Mouse (Mus musculus): ENCODE measurements around the gene Usp30. TPM values are rescaled to one million over a fixed set of nuclear protein-coding genes. Genes with fewer than 3 reads are reported as not detected.

The Usp30 gene
- polyA plus RNA-seq, 2 experiments: 2.0 to 3.9 TPM

DNA sequence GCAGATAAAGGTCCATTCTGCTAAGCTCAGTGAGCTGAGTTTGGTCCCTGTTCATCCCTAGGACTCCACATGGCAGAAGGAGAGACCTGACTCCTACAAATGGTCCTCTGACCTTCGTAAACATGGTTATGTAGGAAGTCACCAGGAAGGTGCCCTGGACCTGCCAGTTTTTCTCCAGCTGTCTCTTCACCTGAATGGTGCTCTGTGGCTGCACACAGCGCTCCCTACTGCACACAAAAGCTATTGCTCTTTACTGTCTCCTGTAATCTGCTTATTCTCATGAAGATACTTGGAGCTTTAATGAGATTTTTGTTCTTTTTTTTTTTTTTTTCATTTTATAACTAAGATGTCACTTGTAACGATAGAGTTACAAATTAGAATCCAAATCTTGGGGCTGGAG is 18.7 kb upstream of the Usp30 start:
- H3K4me1 ChIP-seq (replicated peaks; ENCODE audit: control insufficient read depth in 2 of 2, insufficient read depth in 2 of 2, low read length in 1 of 2): peaks cover 4 to 5% of the 10 kb centered on the region in 2 experiments; a peak in 1 of 4 replicates
- TF ChIP-seq CTCF (IDR thresholded peaks at IDR 0.05; ENCODE audit: low read depth): peak; percentile 42
- TF ChIP-seq EP300 (IDR thresholded peaks at IDR 0.05; ENCODE audit: low read depth): no peak
- 40% methylated on average over 3 of the region's 3 CpGs for WGBS (ENCODE audit: insufficient replicate concordance)
- no peak overlapping the region for H3K27ac ChIP-seq
- ATAC-seq (ENCODE audit: insufficient read depth) (no peak), DNase-seq (ENCODE audit: low read depth in 3 of 3, low spot score in 3 of 3) (no peak)
- no peaks in the 10 kb centered on the region for H3K9me3 ChIP-seq (ENCODE audit: control insufficient read depth, low read length)
- H3K4me2 ChIP-seq (ENCODE audit: low read depth): no peak overlapping the region
- H3K27me3 ChIP-seq (ENCODE audit: control insufficient read depth, insufficient read depth, low read length): no peaks in the 10 kb centered on the region
- no peak overlapping the region for H3K9ac ChIP-seq (replicated peaks)
- H3K4me3 ChIP-seq (ENCODE audit: insufficient read depth in 1 of 2, low read depth in 2 of 2, low read length in 2 of 2): no peak overlapping the region
- H3K36me3 ChIP-seq (replicated peaks; ENCODE audit: control insufficient read depth, insufficient read depth, low read depth): no peaks in the 10 kb centered on the region

DNA sequence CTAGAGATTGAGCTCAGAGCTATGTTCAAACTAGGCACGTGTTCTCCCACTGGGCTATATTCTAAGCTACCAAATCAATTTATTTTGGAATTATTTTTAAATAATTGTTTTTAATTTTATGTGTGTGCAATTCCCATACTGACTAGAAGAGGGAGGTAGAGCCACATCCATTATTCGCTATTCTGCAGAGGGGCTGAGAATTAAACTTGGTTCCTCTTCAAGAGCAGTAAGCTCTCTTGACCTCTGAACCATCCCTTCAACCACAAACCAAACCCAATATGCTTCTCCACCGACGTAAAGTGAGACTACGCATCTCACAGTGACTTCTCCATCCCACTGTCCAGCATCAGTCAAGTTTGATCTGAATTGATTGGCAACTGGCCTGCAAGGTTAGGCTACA is 18.1 kb upstream of the Usp30 start:
- Histone ChIP-seq H3K27me3 (ENCODE audit: control insufficient read depth, insufficient read depth, low read length) (no peaks in the 10 kb centered on the region), H3K36me3 (replicated peaks; ENCODE audit: control insufficient read depth, insufficient read depth, low read depth) (no peaks in the 10 kb centered on the region), H3K4me2 (ENCODE audit: low read depth) (no peak overlapping the region), H3K9me3 (ENCODE audit: control insufficient read depth, low read length) (no peaks in the 10 kb centered on the region), H3K4me1 (replicated peaks; ENCODE audit: control insufficient read depth in 2 of 2, insufficient read depth in 2 of 2, low read length in 1 of 2) (no peaks in the 10 kb centered on the region), H3K9ac (replicated peaks) (no peak overlapping the region), H3K4me3 (ENCODE audit: insufficient read depth in 1 of 2, low read depth in 2 of 2, low read length in 2 of 2) (no peak overlapping the region), H3K27ac (no peak overlapping the region)
- DNase-seq (ENCODE audit: low read depth in 3 of 3, low spot score in 3 of 3) (no peak), ATAC-seq (ENCODE audit: insufficient read depth) (no peak)
- TF ChIP-seq CTCF (IDR thresholded peaks at IDR 0.05; ENCODE audit: low read depth): no peak
- TF ChIP-seq EP300 (IDR thresholded peaks at IDR 0.05; ENCODE audit: low read depth): no peak
- 36% methylated on average over 5 of the region's 5 CpGs for WGBS (ENCODE audit: insufficient replicate concordance)

- Histone ChIP-seq H3K27ac (no peak overlapping the region), H3K9me3 (ENCODE audit: control insufficient read depth, low read length) (no peaks in the 10 kb centered on the region), H3K27me3 (ENCODE audit: control insufficient read depth, insufficient read depth, low read length) (no peaks in the 10 kb centered on the region), H3K9ac (replicated peaks) (no peak overlapping the region), H3K4me2 (ENCODE audit: low read depth) (no peak overlapping the region), H3K4me1 (replicated peaks; ENCODE audit: control insufficient read depth in 2 of 2, insufficient read depth in 2 of 2, low read length in 1 of 2) (no peaks in the 10 kb centered on the region), H3K4me3 (ENCODE audit: insufficient read depth in 1 of 2, low read depth in 2 of 2, low read length in 2 of 2) (no peak overlapping the region), H3K36me3 (replicated peaks; ENCODE audit: control insufficient read depth, insufficient read depth, low read depth) (no peaks in the 10 kb centered on the region)
- no peak for TF ChIP-seq EP300 (IDR thresholded peaks at IDR 0.05; ENCODE audit: low read depth)
- 0 out of 2 replicates have a peak, but pooled peaks have one; percentile 7 for TF ChIP-seq CTCF (IDR thresholded peaks at IDR 0.05; ENCODE audit: low read depth)
- ATAC-seq (ENCODE audit: insufficient read depth) (no peak), DNase-seq (ENCODE audit: low read depth in 3 of 3, low spot score in 3 of 3) (no peak)
- 44% methylated on average over 12 of the region's 12 CpGs for WGBS (ENCODE audit: insufficient replicate concordance)
Observed at GRCm38 (mm10) chr5:114048731-114049308, 16.4 kb upstream of the Usp30 start.

- no peak overlapping the region for H3K4me3 ChIP-seq (ENCODE audit: insufficient read depth in 1 of 2, low read depth in 2 of 2, low read length in 2 of 2)
- no peaks in the 10 kb centered on the region for H3K27me3 ChIP-seq (ENCODE audit: control insufficient read depth, insufficient read depth, low read length)
- 26% methylated on average over 9 of the region's 9 CpGs for WGBS (ENCODE audit: insufficient replicate concordance)
- DNase-seq (ENCODE audit: low read depth in 3 of 3, low spot score in 3 of 3) (peak in 2 of 3 experiments; percentile 16 to 20), ATAC-seq (ENCODE audit: insufficient read depth) (no peak)
- TF ChIP-seq CTCF (IDR thresholded peaks at IDR 0.05; ENCODE audit: low read depth) (peak; percentile 95), EP300 (IDR thresholded peaks at IDR 0.05; ENCODE audit: low read depth) (no peak)
- no peaks in the 10 kb centered on the region for H3K4me1 ChIP-seq (replicated peaks; ENCODE audit: control insufficient read depth in 2 of 2, insufficient read depth in 2 of 2, low read length in 1 of 2)
- H3K9me3 ChIP-seq (ENCODE audit: control insufficient read depth, low read length): no peaks in the 10 kb centered on the region
- no peaks in the 10 kb centered on the region for H3K36me3 ChIP-seq (replicated peaks; ENCODE audit: control insufficient read depth, insufficient read depth, low read depth)
- no peak overlapping the region for H3K27ac ChIP-seq
- no peak overlapping the region for H3K9ac ChIP-seq (replicated peaks)
- no peak overlapping the region for H3K4me2 ChIP-seq (ENCODE audit: low read depth)
Observed at GRCm38 (mm10) chr5:114052246-114052761, 13.0 kb upstream of the Usp30 start.

GRCm38 (mm10) chr5:114057129-114057731 is 8.0 kb upstream of the Usp30 start:
- H3K4me2 ChIP-seq (ENCODE audit: low read depth): no peak overlapping the region
- no peaks in the 10 kb centered on the region for H3K27me3 ChIP-seq (ENCODE audit: control insufficient read depth, insufficient read depth, low read length)
- DNase-seq (ENCODE audit: low read depth in 3 of 3, low spot score in 3 of 3) (no peak), ATAC-seq (ENCODE audit: insufficient read depth) (no peak)
- H3K9me3 ChIP-seq (ENCODE audit: control insufficient read depth, low read length): no peaks in the 10 kb centered on the region
- H3K4me1 ChIP-seq (replicated peaks; ENCODE audit: control insufficient read depth in 2 of 2, insufficient read depth in 2 of 2, low read length in 1 of 2): no peaks in the 10 kb centered on the region
- no peak for TF ChIP-seq EP300 (IDR thresholded peaks at IDR 0.05; ENCODE audit: low read depth)
- no peak overlapping the region for H3K9ac ChIP-seq (replicated peaks)
- 57% methylated on average over 9 of the region's 9 CpGs for WGBS (ENCODE audit: insufficient replicate concordance)
- no peak overlapping the region for H3K4me3 ChIP-seq (ENCODE audit: insufficient read depth in 1 of 2, low read depth in 2 of 2, low read length in 2 of 2)
- H3K36me3 ChIP-seq (replicated peaks; ENCODE audit: control insufficient read depth, insufficient read depth, low read depth): no peaks in the 10 kb centered on the region
- no peak overlapping the region for H3K27ac ChIP-seq

Measured in liver, embryonic 14.5 days (tissue).